Mouse (Mus musculus) R1 (cell line): ENCODE measurements around the gene Exo1.

Experiments
- DNase-seq: peaks from one replicate; pipeline ENCODE4 v3.0.0-alpha.2; 2018; ENCODE audit warnings: low read depth, low spot score

Exo1 gene

DNA sequence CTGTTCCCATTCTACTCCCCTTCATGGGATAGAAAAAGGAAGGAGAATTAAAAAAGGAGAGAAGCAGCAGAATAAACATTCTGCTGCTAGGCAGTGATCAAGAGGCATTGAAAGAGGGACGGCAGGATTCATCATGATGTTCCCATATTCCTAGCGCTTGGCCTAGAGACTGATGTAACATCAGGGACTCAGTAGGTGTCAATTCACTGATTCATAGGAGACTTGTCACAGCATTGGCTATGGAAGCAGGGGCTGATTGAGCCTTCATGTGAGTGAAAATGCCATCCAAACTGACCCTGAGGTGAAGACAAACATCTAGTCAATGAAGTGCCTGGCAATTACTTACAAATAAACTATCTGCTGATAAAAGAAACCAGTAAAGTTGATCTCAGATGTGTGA, 70.5 kb downstream of the Exo1 start:
- no peak for DNase-seq

DNA sequence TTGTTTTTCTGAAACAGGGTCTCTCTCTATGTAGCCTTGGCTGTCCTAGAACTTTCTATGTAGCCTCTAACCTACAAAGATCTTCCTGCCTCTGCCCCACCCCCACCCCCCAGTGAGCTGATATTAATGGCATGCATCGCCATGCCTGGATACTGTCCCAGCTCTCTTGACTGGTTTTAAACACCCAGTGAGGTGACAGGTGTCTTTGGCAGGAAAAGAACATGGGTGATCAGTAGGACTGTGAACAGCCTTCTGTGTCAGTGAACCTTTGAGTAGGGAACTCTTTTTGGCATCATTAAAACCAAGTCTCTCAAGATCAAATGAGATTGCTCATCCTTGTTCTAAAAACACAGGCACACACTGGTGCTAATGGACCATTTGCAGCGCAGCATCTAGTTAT, 81.4 kb downstream of the Exo1 start:
- DNase-seq: no peak
